8 mouse cellular contexts compared by ENCODE assay signal in genomic region chr13:9277621-9277960, GRCm38 (mm10). TPM values are rescaled to one million over a fixed set of nuclear protein-coding genes. Genes with fewer than 3 reads are reported as not detected.
DNase-seq lines count a peak whose midpoint lies in the region; ATAC-seq lines count a peak whose summit lies in the region.

No protein-coding gene starts in this region.

- peak; percentile 15 to 16 for DNase-seq in left cerebral cortex, postnatal 14 days (ENCODE audit: low spot score in 2 of 2)
- no peak for DNase-seq in left cerebral cortex, postnatal 4 days
- peak; percentile 8 for DNase-seq in adrenal gland, adult 8-10 months
- peak; percentile 38 for DNase-seq in embryonic facial prominence, embryonic 11.5 days (ENCODE audit: low spot score)
- DNase-seq in hindbrain, embryonic 10.5 days (ENCODE audit: low spot score), result no peak
- DNase-seq in liver, result peak; percentile 2
- DNase-seq in right cerebral cortex, postnatal 14 days, result peak; percentile 10
- DNase-seq in urinary bladder, postnatal 25 days (ENCODE audit: low spot score), result no peak

- H3K27me3 ChIP-seq in embryonic facial prominence, embryonic 11.5 days (ENCODE audit: control insufficient read depth, insufficient read depth, low read length), result no peaks in the 10 kb centered on the region
- no peaks in the 10 kb centered on the region for H3K27me3 ChIP-seq in hindbrain, embryonic 10.5 days (ENCODE audit: insufficient read depth, poor library complexity, severe bottlenecking)

- peak; percentile 8 for ATAC-seq in embryonic facial prominence, embryonic 11.5 days (replicated peaks; ENCODE audit: insufficient number of reproducible peaks, low FRiP score, low TSS enrichment, low read depth)

- intact Hi-C loops in left cerebral cortex, postnatal 14 days (cut with DNase I), result loop anchor here (2.0 to 5.0 kb wide), 2 partner anchors 85 to 189 kb away; no protein-coding TSS in a partner anchor
- intact Hi-C loops in left cerebral cortex, postnatal 4 days (cut with DNase I), result loop anchor here (5.0 kb wide), 1 partner anchor 190 kb away; no protein-coding TSS in a partner anchor

- no peak overlapping the region for H3K27ac ChIP-seq in embryonic facial prominence, embryonic 11.5 days (replicated peaks; ENCODE audit: low read depth, low read length)
- peak overlapping the region; percentile 96 for H3K27ac ChIP-seq in hindbrain, embryonic 10.5 days

- peak overlapping the region; percentile 62 for H3K4me2 ChIP-seq in embryonic facial prominence, embryonic 11.5 days (ENCODE audit: low read depth, low read length)

- H3K9ac ChIP-seq in embryonic facial prominence, embryonic 11.5 days (replicated peaks; ENCODE audit: low read length), result peak overlapping the region; percentile 96

- no peaks in the 10 kb centered on the region for H3K9me3 ChIP-seq in embryonic facial prominence, embryonic 11.5 days (replicated peaks; ENCODE audit: control insufficient read depth, low read length)
- H3K9me3 ChIP-seq in hindbrain, embryonic 10.5 days, result no peaks in the 10 kb centered on the region

- WGBS in embryonic facial prominence, embryonic 11.5 days, result 1% methylated on average over 14 of the region's 15 CpGs
- 2% methylated on average over 15 of the region's 15 CpGs for WGBS in hindbrain, embryonic 10.5 days

- peak overlapping the region; percentile 93 for H3K4me3 ChIP-seq in embryonic facial prominence, embryonic 11.5 days (ENCODE audit: low read depth, low read length)
- peak overlapping the region; percentile 70 for H3K4me3 ChIP-seq in hindbrain, embryonic 10.5 days

- H3K36me3 ChIP-seq in embryonic facial prominence, embryonic 11.5 days (replicated peaks; ENCODE audit: control insufficient read depth, insufficient read depth, low read depth, low read length), result no peaks in the 10 kb centered on the region
- H3K36me3 ChIP-seq in hindbrain, embryonic 10.5 days, result no peaks in the 10 kb centered on the region

- no peaks in the 10 kb centered on the region for H3K4me1 ChIP-seq in embryonic facial prominence, embryonic 11.5 days (ENCODE audit: control insufficient read depth, insufficient read depth, low read length)
- peaks cover 34% of the 10 kb centered on the region for H3K4me1 ChIP-seq in hindbrain, embryonic 10.5 days (replicated peaks)

RNA-seq across cellular contexts. Expression of gene Dip2c, which starts 1.3 kb away (rescaled TPM):
- 10 to 100 TPM; 71.6 TPM for total RNA-seq in left cerebral cortex, postnatal 14 days (2021)
- 10 to 100 TPM; 83.9 to 85.2 TPM for total RNA-seq in left cerebral cortex, postnatal 4 days (2021)
- total RNA-seq in adrenal gland, adult 8-10 months (2022), result 10 to 100 TPM; 22.6 to 28.8 (median 26.6) TPM
- polyA plus RNA-seq in embryonic facial prominence, embryonic 11.5 days (2014; fragmentation: Nextera tagmentation; extraction: Ambion mirVana), result 5.4 and 6.1 TPM in 2 replicates
- 4.9 and 5.8 TPM in 2 replicates for polyA plus RNA-seq in hindbrain, embryonic 10.5 days (2016; fragmentation: Nextera tagmentation; extraction: Ambion mirVana)

Comparison
In these comparisons a context has a peak if more than half of its experiments do, and no peak if none do; other contexts are left out.
1. DNase-seq: peak in left cerebral cortex, postnatal 14 days (2 of 2), adrenal gland, adult 8-10 months (single experiment), embryonic facial prominence, embryonic 11.5 days (single experiment), liver (single experiment) and right cerebral cortex, postnatal 14 days (single experiment); none in left cerebral cortex, postnatal 4 days (single experiment), hindbrain, embryonic 10.5 days (single experiment) and urinary bladder, postnatal 25 days (single experiment).